Mouse (Mus musculus): ENCODE data around the gene 1700080O16Rik. TPM values are rescaled to one million over a fixed set of nuclear protein-coding genes. Genes with fewer than 3 reads are reported as not detected.

The 1700080O16Rik gene
- polyA plus RNA-seq (2014; fragmentation: Nextera tagmentation; extraction: Ambion mirVana), result not detected in 2 replicates

- H3K9ac ChIP-seq (replicated peaks; ENCODE audit: low read depth, low read length), result no peak within 1 kb of the TSS
- H3K4me3 ChIP-seq (ENCODE audit: low read depth, low read length), result no peak within 1 kb of the TSS
- H3K27me3 ChIP-seq (ENCODE audit: control insufficient read depth, insufficient read depth, low read length), result no peaks in the 10 kb centered on the region
- 95% methylated on average over 12 of the region's 12 CpGs for WGBS
- H3K4me2 ChIP-seq (ENCODE audit: low read depth, low read length), result no peak within 1 kb of the TSS
- H3K27ac ChIP-seq (ENCODE audit: low read depth, low read length), result no peak within 1 kb of the TSS
- no peak for ATAC-seq (ENCODE audit: low read depth)
- no peaks in the 10 kb centered on the region for H3K9me3 ChIP-seq (ENCODE audit: control insufficient read depth, low read length)
- H3K4me1 ChIP-seq (ENCODE audit: control insufficient read depth, insufficient read depth, low read length), result no peaks in the 10 kb centered on the region
- no peaks in the 10 kb centered on the region for H3K36me3 ChIP-seq (ENCODE audit: control insufficient read depth, insufficient read depth, low read length)
These were observed at the start of gene 1700080O16Rik for GRCm38 (mm10) chrX:51972672-51973071. Gene 1700080O16Rik (minus strand): TSS chrX:51972772.

- WGBS, result 50% methylated on average over 9 of the region's 9 CpGs
- Histone ChIP-seq H3K36me3 (ENCODE audit: control insufficient read depth, insufficient read depth, low read length) (no peaks in the 10 kb centered on the region), H3K4me3 (ENCODE audit: low read depth, low read length) (no peak overlapping the region), H3K9ac (replicated peaks; ENCODE audit: low read depth, low read length) (no peak overlapping the region), H3K9me3 (ENCODE audit: control insufficient read depth, low read length) (no peaks in the 10 kb centered on the region), H3K27me3 (ENCODE audit: control insufficient read depth, insufficient read depth, low read length) (no peaks in the 10 kb centered on the region), H3K4me2 (ENCODE audit: low read depth, low read length) (no peak overlapping the region), H3K27ac (ENCODE audit: low read depth, low read length) (no peak overlapping the region), H3K4me1 (ENCODE audit: control insufficient read depth, insufficient read depth, low read length) (no peaks in the 10 kb centered on the region)
- ATAC-seq (ENCODE audit: low read depth), result no peak
These were observed 45.1 kb upstream of the 1700080O16Rik start for GRCm38 (mm10) chrX:52017660-52018059.

- Histone ChIP-seq H3K9ac (replicated peaks; ENCODE audit: low read depth, low read length) (no peak overlapping the region), H3K4me1 (ENCODE audit: control insufficient read depth, insufficient read depth, low read length) (no peaks in the 10 kb centered on the region), H3K4me2 (ENCODE audit: low read depth, low read length) (no peak overlapping the region), H3K36me3 (ENCODE audit: control insufficient read depth, insufficient read depth, low read length) (no peaks in the 10 kb centered on the region), H3K9me3 (ENCODE audit: control insufficient read depth, low read length) (no peaks in the 10 kb centered on the region), H3K27ac (ENCODE audit: low read depth, low read length) (no peak overlapping the region), H3K4me3 (ENCODE audit: low read depth, low read length) (no peak overlapping the region), H3K27me3 (ENCODE audit: control insufficient read depth, insufficient read depth, low read length) (no peaks in the 10 kb centered on the region)
- no peak for ATAC-seq (ENCODE audit: low read depth)
- 70% methylated on average over 5 of the region's 5 CpGs for WGBS
These were observed 27.5 kb upstream of the 1700080O16Rik start for GRCm38 (mm10) chrX:52000072-52000471.

GRCm38 (mm10) chrX:51999426-51999825, 26.9 kb upstream of the 1700080O16Rik start:
- no peaks in the 10 kb centered on the region for H3K36me3 ChIP-seq (ENCODE audit: control insufficient read depth, insufficient read depth, low read length)
- no peaks in the 10 kb centered on the region for H3K9me3 ChIP-seq (ENCODE audit: control insufficient read depth, low read length)
- H3K9ac ChIP-seq (replicated peaks; ENCODE audit: low read depth, low read length), result no peak overlapping the region
- no peaks in the 10 kb centered on the region for H3K4me1 ChIP-seq (ENCODE audit: control insufficient read depth, insufficient read depth, low read length)
- H3K4me3 ChIP-seq (ENCODE audit: low read depth, low read length), result no peak overlapping the region
- ATAC-seq (ENCODE audit: low read depth), result no peak
- no peak overlapping the region for H3K27ac ChIP-seq (ENCODE audit: low read depth, low read length)
- no peak overlapping the region for H3K4me2 ChIP-seq (ENCODE audit: low read depth, low read length)
- 77% methylated on average over 4 of the region's 4 CpGs for WGBS
- H3K27me3 ChIP-seq (ENCODE audit: control insufficient read depth, insufficient read depth, low read length), result no peaks in the 10 kb centered on the region

GRCm38 (mm10) chrX:51976361-51976760, 3.8 kb upstream of the 1700080O16Rik start:
- no peak for ATAC-seq (ENCODE audit: low read depth)
- no peaks in the 10 kb centered on the region for H3K9me3 ChIP-seq (ENCODE audit: control insufficient read depth, low read length)
- H3K36me3 ChIP-seq (ENCODE audit: control insufficient read depth, insufficient read depth, low read length), result no peaks in the 10 kb centered on the region
- H3K4me2 ChIP-seq (ENCODE audit: low read depth, low read length), result no peak overlapping the region
- no peak overlapping the region for H3K9ac ChIP-seq (replicated peaks; ENCODE audit: low read depth, low read length)
- H3K27me3 ChIP-seq (ENCODE audit: control insufficient read depth, insufficient read depth, low read length), result no peaks in the 10 kb centered on the region
- H3K27ac ChIP-seq (ENCODE audit: low read depth, low read length), result no peak overlapping the region
- 79% methylated on average over 4 of the region's 4 CpGs for WGBS
- no peak overlapping the region for H3K4me3 ChIP-seq (ENCODE audit: low read depth, low read length)
- H3K4me1 ChIP-seq (ENCODE audit: control insufficient read depth, insufficient read depth, low read length), result no peaks in the 10 kb centered on the region

GRCm38 (mm10) chrX:51974618-51975017, 2.0 kb upstream of the 1700080O16Rik start:
- no peak overlapping the region for H3K9ac ChIP-seq (replicated peaks; ENCODE audit: low read depth, low read length)
- no peaks in the 10 kb centered on the region for H3K4me1 ChIP-seq (ENCODE audit: control insufficient read depth, insufficient read depth, low read length)
- no peaks in the 10 kb centered on the region for H3K36me3 ChIP-seq (ENCODE audit: control insufficient read depth, insufficient read depth, low read length)
- H3K4me2 ChIP-seq (ENCODE audit: low read depth, low read length), result no peak overlapping the region
- H3K27ac ChIP-seq (ENCODE audit: low read depth, low read length), result no peak overlapping the region
- no peaks in the 10 kb centered on the region for H3K27me3 ChIP-seq (ENCODE audit: control insufficient read depth, insufficient read depth, low read length)
- no peak overlapping the region for H3K4me3 ChIP-seq (ENCODE audit: low read depth, low read length)
- no peak for ATAC-seq (ENCODE audit: low read depth)
- no peaks in the 10 kb centered on the region for H3K9me3 ChIP-seq (ENCODE audit: control insufficient read depth, low read length)

GRCm38 (mm10) chrX:51948071-51948470, 24.5 kb downstream of the 1700080O16Rik start:
- H3K4me2 ChIP-seq (ENCODE audit: low read depth, low read length), result no peak overlapping the region
- H3K9ac ChIP-seq (replicated peaks; ENCODE audit: low read depth, low read length), result no peak overlapping the region
- H3K4me3 ChIP-seq (ENCODE audit: low read depth, low read length), result no peak overlapping the region
- WGBS, result 86% methylated on average over 3 of the region's 3 CpGs
- H3K27ac ChIP-seq (ENCODE audit: low read depth, low read length), result no peak overlapping the region
- H3K9me3 ChIP-seq (ENCODE audit: control insufficient read depth, low read length), result no peaks in the 10 kb centered on the region
- no peaks in the 10 kb centered on the region for H3K4me1 ChIP-seq (ENCODE audit: control insufficient read depth, insufficient read depth, low read length)
- no peak for ATAC-seq (ENCODE audit: low read depth)
- H3K36me3 ChIP-seq (ENCODE audit: control insufficient read depth, insufficient read depth, low read length), result no peaks in the 10 kb centered on the region
- no peaks in the 10 kb centered on the region for H3K27me3 ChIP-seq (ENCODE audit: control insufficient read depth, insufficient read depth, low read length)

- WGBS, result 74% methylated on average over 5 of the region's 5 CpGs
- ATAC-seq (ENCODE audit: low read depth), result no peak
- Histone ChIP-seq H3K4me1 (ENCODE audit: control insufficient read depth, insufficient read depth, low read length) (no peaks in the 10 kb centered on the region), H3K4me2 (ENCODE audit: low read depth, low read length) (no peak overlapping the region), H3K9ac (replicated peaks; ENCODE audit: low read depth, low read length) (no peak overlapping the region), H3K4me3 (ENCODE audit: low read depth, low read length) (no peak overlapping the region), H3K36me3 (ENCODE audit: control insufficient read depth, insufficient read depth, low read length) (no peaks in the 10 kb centered on the region), H3K9me3 (ENCODE audit: control insufficient read depth, low read length) (no peaks in the 10 kb centered on the region), H3K27me3 (ENCODE audit: control insufficient read depth, insufficient read depth, low read length) (no peaks in the 10 kb centered on the region), H3K27ac (ENCODE audit: low read depth, low read length) (no peak overlapping the region)
These were observed 34.5 kb downstream of the 1700080O16Rik start for GRCm38 (mm10) chrX:51938076-51938475.

GRCm38 (mm10) chrX:51919091-51919490, 53.5 kb downstream of the 1700080O16Rik start:
- Histone ChIP-seq H3K4me2 (ENCODE audit: low read depth, low read length) (no peak overlapping the region), H3K27me3 (ENCODE audit: control insufficient read depth, insufficient read depth, low read length) (no peaks in the 10 kb centered on the region), H3K9me3 (ENCODE audit: control insufficient read depth, low read length) (no peaks in the 10 kb centered on the region), H3K9ac (replicated peaks; ENCODE audit: low read depth, low read length) (no peak overlapping the region), H3K36me3 (ENCODE audit: control insufficient read depth, insufficient read depth, low read length) (no peaks in the 10 kb centered on the region), H3K4me1 (ENCODE audit: control insufficient read depth, insufficient read depth, low read length) (no peaks in the 10 kb centered on the region), H3K4me3 (ENCODE audit: low read depth, low read length) (no peak overlapping the region), H3K27ac (ENCODE audit: low read depth, low read length) (no peak overlapping the region)
- WGBS, result 84% methylated on average over 4 of the region's 4 CpGs
- ATAC-seq (ENCODE audit: low read depth), result no peak

Measured in neural tube, embryonic 14.5 days (tissue).